Mouse (Mus musculus): ENCODE measurements around the gene Sncb.
A peak's percentile ranks its signal among the peaks of the same experiment; 100 is the strongest.

Gene Sncb

DNA sequence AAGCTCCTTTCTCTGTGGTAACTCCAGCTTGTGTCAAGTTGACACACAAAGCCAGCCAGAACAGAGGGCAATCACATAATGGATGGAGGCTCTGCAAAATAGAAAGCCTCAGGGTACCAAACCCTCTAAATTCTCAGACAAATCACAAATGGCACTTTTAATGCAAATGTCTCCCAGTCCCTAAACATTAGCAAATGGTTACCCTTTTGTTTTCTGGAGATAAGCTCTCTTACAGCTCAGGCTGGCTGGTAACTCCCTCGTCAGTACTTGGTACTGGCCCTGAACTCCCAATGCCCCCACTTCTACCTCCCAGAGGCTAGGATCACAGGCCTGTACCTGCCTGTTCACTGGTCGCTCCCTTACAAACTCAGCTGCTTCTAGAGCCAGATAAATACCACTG, 16.8 kb upstream of the Sncb start:
- no peak for DNase-seq (ENCODE audit: low read depth)

DNA sequence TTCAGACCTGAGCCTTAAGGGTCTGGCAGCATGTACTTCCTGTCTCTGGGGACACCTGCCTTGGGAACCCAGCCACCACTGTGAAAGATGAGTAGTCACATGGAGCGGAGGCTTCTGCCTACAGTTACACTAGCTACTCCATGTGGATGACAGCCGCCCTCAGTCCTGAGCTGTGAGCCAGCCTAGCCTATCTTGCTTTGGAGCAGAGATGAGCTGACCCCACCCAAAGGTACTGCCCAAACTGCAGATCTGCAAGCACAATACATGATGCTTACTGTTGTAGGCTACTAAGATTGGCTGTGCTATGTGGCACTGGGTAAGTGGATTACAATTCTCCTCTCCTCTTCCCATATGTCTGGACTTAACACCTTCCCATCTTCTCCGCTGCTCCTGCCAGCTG, 14.7 kb upstream of the Sncb start:
- no peak for DNase-seq (ENCODE audit: low read depth)

DNA sequence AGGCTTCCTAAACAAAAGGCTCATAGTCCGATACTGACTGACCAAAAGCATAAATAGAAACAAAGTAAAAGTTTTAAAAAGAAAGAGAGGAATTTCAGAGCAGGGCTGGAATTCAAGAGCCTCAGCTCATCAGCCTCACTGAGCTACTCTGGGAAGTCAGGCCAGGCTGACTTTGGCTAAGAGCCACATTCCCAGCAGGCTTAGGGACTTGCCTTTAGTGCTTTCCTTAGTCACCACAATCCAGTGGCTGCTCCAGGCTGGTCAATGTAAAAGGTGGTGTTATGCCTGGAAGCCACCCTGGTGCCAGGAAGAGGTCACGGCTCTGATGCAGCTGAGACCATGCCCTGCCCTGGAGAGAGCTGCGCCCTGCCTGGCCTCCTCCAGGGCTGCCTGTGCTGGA, 14.2 kb upstream of the Sncb start:
- DNase-seq (ENCODE audit: low read depth) = no peak

DNA sequence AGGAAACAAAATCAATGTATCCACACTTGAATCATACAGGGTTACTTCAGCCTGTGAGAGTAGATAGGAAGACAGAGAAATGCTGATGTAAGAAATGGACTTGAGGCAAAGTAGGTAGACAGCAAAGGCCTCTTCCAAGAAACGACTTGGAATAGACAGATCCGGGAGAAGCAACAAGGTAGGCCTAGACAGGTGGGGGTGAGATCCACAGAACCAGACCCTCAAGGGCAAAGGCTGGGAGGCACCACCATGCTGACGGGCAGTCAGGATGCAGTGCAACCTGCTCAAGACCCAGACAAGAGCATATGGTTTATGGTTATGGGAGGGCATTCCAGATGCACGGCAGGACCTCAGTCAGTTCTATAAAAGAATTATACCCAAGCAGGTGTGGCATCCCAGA, 617 bp upstream of the Sncb start:
- no peak for DNase-seq (ENCODE audit: low read depth)

DNA sequence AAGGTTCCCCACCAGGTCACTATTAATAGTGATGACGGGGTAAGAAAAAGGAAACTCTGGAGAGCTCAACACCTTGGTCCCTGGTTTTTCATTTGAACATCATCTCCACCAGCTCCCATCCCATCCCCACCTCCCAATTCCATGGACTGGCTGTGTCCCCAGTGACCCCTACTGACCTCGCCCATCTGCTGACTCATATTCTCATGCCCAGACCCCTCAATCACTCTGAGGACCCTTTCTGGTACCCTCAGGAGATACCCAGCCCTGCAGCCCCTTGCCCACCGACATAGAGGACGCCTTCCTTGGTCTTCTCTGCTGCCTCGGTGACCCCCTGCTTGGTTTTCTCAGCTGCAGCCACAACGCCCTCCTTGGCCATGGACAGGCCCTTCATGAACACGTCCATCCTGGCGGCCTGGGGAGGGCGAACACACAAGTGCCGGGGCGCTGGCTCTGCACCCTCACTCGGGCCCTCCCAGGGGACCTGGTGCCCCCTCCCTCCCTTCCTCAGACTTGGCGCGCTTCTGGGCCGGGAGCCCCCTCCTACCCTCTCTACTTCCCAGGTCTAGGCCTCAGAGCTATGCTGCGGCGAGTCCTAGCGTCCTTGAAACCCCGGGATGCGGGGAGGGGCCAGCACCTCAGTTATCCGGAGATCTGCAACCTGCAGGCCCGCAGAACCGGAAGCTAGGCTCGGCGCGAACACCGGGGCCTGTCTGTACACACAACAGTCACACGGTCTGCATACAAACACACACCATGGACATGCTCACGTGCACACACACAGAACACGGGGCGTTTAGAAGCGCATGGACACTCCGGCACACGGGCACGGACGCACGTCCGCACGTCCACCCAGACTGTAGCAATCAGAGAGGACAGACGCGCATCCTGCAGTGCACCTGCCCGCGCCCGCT, 859 bp downstream of the Sncb start:
- DNase-seq (ENCODE audit: low read depth) = no peak

DNA sequence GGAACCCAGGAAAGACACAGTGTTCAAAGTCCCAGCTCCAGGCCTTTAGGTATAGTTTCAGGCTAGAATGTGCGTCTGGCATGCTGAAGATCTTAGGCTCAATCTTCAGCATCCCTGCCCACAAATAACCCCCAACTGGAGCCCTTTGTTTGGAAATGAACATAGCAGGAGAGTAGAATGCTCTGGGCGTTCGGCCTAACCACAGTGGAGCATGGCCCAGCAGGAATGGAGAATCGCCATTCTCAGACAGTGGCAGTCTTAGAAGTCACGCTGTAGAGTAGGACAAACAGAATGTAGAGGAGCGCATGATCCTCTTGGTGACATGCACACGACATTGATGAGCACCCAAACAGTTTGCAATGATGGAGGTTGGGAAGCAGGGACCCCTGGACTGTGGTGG, 5.5 kb downstream of the Sncb start:
- DNase-seq (ENCODE audit: low read depth) = no peak

DNA sequence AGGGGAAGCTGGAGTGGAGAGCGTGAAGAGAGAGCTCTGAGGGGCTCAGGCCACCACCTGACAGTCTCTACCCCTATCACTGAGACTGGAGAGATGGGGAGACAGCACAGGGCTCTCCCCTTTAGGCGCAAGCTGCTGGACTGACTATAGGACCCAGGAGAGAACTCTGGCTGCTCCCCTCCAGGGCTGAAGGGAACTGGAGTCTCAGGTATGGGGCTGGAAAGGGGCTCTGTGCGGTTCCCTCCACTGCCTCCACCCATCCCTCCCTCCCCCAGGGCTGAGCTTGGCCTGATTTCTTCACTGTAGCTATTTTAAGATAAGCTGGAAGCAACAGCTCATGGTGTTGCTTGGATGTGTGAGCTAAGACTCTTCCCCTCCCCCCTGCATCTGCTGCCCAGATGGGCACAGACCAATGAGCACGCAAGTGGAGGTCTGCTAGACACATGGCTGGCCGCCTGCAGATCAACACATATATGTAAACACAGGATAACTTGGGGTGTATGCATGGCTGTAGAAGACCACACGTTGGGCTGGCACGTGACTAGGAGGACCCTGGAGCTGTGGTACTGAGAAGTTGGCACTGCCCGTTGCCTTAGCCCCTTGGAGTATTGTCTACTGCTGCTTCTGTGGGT, 6.1 kb downstream of the Sncb start:
- DNase-seq (ENCODE audit: low read depth) = no peak

DNA sequence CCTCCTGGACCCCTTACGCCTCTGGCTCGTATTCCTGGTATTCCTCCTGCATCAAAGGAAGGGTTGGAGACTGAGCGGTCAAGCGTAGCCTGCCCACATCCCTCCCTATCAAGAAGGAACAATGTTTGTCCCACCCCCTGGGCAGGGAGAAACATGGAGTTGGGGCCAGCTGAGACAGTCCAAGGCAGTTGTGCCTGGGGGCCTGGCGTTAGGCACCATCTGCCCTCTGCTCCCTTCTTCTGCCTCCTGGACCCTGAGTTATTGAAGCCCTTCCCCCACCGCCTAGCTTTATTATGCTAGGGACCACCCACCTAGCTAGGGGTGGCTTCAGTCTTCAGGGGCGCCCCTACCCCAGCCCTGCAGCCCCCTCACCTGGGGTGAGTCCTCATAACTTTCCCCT, 6.9 kb downstream of the Sncb start:
- DNase-seq (ENCODE audit: low read depth) = no peak

DNA sequence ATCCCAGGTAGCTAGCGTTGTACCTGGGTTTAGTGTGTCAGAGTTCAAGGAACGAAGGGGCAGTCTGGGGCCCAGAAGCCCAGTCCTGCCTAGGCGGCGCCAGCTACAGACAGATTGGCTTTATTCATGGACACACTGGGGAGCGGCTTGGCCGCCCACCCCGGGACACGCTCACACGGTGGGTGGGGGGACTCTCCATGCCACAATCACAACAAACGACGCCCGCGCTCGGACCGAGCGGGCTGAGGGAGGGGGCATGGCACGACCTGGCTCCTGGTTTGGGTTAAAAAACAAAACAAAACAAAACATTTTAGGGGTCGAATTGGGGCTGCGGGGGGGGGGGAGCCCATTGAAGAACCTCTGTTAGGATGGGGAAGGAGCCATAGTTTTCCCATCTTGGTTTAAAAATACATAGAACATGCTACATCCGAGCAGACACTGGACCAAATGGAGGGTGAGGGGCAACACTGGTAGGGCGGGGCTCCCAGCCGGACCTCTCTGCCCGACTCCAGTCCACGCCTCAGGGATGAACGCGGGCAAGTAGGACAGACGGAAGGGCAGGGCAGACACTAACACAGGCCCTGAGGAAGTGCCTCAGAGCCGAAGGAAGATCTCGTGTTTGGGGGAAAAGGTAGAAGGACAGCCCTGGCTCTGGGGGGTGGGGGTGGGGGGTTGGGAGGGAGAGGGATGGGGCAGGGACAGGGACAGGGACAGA, 7.5 kb downstream of the Sncb start:
- DNase-seq (ENCODE audit: low read depth) = no peak

DNA sequence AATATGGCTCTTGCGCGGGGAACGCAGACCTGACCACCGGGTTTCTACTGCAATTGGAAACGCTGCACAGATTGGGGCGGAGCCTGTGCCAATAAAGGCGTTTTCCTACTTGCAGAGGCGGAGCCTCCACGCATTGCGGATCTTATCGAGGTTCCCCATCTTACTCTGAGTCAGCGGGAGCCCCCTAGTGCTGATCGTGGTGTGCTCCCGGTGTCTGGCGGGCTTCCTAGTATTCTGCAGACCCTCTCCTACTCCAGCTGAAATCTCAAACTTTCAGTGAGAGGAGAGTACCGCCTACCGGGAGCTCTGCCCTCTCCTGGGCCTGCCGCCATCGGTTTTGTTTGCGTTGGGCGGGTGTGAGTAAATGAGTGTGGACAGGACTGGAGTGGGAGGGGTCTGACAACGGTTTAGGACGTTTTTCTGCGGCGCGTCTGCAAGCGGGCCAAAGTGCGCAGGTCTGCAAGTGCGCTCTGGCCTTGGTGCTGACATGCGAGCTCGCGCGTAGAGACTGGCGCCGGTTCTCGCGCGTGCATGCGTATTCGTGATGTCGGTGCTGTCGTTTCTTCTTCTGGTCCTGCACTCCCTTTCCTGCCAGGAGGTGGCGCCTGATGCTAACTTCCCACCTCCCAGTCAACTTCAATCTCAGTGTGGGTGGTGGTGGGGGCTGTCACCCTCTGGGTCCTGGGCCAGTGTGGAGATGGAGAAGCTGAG, 8.2 kb downstream of the Sncb start:
- peak; percentile 28 for DNase-seq (ENCODE audit: low read depth)

DNA sequence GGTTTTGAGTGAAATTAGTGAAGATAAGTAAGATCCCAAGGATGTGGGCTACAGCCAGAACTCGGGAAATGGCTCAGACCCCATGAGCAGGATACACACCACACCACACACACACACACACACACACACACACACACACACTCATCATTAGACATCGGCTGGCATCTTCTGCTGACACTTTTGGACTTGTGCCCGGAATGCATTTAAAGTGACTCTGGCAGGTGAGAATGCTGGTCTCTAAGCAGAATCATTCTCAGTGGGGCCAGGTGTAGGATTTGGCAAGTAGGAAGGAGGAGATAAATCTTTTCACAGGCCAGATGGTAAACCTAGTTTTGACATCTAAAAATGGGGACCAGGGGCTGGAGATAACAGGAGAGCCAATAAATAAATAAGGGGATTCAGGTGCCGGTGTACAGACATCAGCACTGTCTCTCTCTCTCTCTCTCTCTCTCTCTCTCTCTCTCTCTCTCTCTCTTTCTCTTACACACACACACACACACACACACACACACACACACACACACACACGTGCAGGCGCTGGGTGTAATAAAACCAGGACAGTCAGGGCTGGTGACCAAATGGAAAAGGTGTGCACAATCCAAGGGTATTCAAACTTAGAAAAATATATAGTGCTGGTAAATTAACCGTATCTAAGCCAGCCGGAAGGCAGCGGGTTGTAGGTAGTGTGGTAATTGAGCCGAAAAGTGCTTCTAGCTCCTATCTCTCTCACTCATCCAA, 9.1 kb downstream of the Sncb start:
- DNase-seq (ENCODE audit: low read depth) = no peak

DNA sequence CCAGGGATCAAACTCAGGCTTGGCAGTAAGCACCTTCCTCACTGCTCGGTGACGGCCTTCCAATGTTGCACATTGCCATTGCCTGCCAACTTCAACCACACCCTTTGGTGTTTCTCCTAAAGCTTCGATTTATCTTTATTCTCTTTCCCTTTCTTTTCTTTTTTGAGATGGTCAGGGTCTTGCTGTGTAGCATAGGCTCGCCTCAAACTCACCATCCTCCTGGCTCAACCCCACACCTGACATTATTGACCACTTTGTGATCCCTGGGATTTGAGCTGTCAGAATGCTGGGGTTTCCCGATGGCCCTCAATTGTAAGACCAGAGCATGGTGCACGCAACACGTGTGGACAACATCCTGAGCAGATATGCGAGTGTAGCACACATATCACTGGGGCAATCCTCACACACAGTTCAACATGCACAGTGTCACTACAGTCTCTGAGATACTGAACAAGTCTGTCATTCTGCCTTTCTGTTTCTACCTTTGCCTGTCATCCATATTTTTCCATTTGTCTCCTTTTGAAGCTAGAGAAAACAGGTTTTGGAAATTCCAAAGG, 10.2 kb downstream of the Sncb start:
- DNase-seq (ENCODE audit: low read depth) = no peak

DNA sequence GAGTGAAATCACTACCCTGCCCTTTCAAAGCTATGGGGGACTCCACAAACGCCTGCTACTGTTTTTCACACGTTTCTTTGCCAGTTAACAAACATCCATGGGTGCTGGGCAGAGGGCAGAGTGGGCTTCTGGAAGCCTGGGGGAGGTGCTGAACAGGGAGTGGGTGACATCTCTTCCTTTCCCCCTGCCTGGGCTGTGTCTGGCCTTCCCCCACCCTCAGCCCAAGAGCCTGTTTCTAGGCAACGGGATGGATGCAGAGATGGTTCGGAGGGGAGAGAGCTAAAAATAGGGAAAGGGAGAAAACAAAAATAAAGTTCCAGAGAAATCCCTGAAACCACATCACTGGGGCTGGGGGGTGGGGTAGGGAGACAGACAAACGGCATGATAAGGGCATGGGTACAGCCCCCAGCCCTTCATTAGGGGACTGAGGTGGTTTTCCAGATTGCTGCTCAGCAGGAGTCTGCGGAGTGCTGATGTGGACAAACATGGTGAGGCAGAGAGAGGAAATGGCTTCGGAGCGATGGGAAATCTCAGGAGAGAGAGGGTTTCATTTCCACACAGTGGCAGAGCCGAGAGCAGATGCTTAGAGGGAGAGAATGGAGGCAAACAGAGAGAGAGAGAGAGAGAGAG, 11.1 kb downstream of the Sncb start:
- DNase-seq (ENCODE audit: low read depth) = no peak

DNA sequence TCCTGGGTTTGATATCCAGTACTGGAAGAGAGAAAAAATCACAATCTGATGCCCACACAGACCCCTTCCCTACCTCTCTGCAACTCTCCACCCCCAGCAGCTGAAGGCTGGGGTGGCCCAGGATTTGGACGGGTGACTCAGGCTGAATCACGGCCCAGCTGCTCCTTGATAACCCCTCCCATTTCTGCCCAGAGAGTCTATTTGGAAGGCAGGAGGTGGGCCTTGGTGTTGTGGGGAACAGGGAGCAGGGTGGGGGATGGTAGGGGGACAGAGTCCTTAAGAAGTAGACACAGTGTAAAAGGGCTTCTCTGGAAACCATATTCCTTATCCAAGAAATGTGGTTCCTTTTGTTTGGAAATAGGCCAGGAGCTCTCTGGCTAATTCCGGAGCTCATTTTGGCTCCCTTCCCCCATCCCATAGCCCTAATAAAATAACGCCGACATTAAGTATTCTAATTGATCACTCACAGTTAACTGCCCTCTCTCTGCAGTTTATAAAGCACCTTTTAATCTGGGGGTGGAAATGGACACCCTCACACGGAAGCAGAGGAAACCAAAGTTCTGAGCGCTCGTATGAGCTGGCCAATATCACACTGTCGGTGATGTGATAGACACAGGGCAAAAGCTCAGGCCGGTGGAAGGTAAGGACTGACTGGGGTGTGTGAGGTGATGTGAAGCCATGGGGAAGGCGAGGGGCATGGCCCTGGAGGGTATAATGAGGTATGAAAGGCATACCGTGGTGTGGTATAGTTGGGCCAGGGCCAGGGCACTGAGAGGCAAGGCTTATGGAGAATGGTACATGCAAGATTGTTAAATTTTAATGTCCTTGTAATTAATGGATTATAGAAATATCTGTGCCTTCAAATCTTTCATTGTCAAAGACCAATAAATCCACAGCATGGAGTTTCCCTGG, 12.0 kb downstream of the Sncb start:
- DNase-seq (ENCODE audit: low read depth) = peak; percentile 10

DNA sequence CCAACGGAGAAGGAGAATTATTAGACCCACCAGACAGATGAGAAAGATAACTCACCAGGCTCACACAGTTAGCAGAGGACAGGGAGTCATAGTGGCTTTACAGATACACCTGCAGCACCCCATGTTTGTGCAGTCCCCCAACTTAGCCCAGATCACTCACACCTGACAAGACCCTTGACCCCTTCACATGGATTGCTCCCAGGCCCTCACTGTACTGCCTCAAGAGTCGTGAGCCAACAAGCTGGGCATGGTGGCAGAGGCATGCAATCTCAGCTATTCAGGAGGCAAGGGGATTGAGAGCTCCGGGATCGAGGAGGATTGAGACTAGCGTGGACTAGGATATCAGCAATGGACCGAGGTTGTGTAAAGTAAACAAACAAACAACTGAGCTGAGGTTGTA, 12.7 kb downstream of the Sncb start:
- no peak for DNase-seq (ENCODE audit: low read depth)

DNA sequence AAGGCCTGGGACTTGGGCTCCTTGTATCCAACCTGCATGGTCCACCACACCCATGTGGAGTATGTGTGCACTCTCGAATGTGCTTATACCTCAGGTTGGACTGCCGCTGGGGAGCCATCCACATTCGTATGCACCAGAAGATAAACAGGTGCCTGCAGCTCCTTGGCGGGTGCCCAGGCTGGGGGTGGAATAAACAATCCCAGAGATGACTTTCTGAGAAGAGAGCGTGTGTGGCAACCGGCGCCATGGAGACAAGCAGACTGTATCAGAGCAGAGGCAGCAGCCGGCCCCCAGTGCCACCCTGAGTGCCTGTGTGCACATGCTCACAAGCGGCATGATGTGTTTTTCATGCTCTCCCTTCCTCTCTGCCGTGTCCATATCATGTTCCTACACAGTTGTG, 13.7 kb downstream of the Sncb start:
- no peak for DNase-seq (ENCODE audit: low read depth)

DNA sequence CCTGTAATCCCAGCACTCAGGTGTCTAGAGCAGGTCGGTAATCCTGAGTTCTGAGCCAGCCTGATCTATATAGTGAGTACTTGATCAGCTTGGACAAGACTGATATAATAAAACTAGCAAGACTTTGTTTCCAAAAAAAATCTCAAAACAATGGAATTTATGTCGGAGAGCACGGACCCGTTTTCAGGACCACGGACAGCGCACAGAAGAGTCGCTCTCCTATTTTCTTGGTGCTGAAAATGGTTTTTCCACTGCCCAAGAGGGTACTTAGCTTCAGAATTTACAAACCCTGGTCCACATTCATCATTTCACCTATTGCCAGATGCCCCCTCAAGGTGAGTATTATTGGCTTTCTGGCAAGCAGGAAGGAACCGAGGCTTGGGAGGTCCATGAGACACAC, 15.7 kb downstream of the Sncb start:
- DNase-seq (ENCODE audit: low read depth) = peak; percentile 13

DNA sequence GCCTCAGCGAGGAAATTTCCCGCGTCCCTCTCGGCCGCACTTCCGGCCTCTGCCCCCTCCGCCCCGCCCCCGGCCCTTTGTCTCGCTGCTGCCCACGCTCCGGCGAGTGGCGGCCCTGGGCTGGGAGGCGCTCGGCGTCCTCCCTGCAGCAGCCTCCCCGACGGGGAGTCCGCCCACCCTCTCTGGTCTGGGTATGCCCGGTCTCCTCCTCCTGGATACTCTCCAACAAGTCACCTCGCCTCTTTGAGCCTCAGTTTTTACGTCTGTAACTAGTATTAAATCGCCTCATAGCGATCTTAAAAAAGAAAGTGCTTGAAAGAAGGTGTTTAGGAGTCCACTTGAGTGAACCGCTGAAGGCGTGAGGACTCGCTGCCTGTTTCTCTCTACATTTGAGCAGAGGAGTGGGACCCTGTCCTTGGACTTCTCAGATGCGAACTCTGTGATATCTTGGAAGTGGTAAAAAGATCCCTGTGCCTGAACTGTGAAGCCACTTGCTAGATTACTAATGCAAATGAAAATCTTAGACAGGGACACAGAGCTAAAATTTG, 16.5 kb downstream of the Sncb start, which contains the start of gene Gprin1:
TSS of gene Gprin1 (minus strand) at position 11 of the 548 bp plus-strand sequence.
- DNase-seq (ENCODE audit: low read depth) = no peak

DNA sequence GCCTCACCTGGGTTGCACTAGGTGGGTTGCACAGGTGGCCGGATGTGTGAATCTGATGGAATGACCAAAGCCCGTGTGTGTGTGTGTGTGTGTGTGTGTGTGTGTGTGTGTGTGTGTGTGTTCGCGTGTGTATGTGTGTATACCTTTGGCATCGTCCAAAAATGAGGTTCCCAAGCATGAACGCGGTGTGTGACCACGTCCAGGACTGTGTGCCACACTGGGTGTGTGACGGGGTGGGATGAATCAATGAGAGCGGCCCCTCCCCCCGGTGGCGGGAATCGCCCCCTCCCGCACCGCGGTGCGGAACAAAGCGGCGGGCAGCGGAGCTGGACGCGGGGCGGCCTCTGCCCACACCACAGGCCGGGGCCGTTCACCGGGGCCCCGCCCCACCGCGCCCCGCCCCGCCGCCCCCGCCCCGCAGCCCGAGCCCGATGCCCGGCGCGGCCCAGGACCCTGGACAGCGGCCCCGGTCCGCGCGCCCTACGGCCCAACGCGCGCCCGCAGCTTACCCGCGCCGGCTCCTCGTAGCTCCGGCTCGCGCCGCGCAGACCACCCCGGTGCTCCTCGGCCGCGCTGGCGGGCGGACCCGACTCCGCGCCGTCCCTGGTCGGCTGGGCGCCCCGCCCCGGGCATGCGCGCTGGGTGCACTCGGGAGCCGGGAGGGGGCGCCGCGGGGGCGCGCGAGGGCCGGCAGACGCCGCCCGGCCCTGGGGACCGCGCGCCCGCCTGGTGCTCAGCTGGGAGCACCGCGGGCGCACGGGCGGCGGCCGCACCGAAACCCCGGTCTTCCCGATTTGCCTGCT, 17.1 kb downstream of the Sncb start:
- DNase-seq (ENCODE audit: low read depth) = no peak

All from 416B (cell line).